Mouse (Mus musculus) stomach, embryonic 14.5 days (tissue): ENCODE measurements around the gene Tomm20. TPM values are rescaled to one million over a fixed set of nuclear protein-coding genes. Genes with fewer than 3 reads are reported as not detected.

Experiments
- ATAC-seq: fragments of 200-750 bp; cut with Nextera tagmentation; 2 replicates; pipeline ENCODE4 v1.8.0; 2017; ENCODE audit warnings: low read depth, moderate TSS enrichment; ENCODE audit not compliant: insufficient number of reproducible peaks, insufficient read depth, low FRiP score
- H3K27ac ChIP-seq: fragments of 300-500 bp; sonication (generic); 2 replicates; pipeline ENCODE4 v1.5.1; 2014; ENCODE audit warnings: mild to moderate bottlenecking, low read length, moderate library complexity, mixed read lengths
- H3K27me3 ChIP-seq: fragments of 300-500 bp; sonication (generic); 2 replicates; pipeline ENCODE4 v1.6.1; 2014; ENCODE audit warnings: low read length, control low read depth, mixed read lengths; ENCODE audit not compliant: control insufficient read depth, insufficient read depth
- H3K36me3 ChIP-seq: fragments of 300-500 bp; sonication (generic); 2 replicates; pipeline ENCODE4 v1.6.1; 2014; ENCODE audit warnings: mild to moderate bottlenecking, control low read depth, low read length, moderate library complexity, mixed read lengths; ENCODE audit not compliant: control insufficient read depth, insufficient read depth
- H3K4me1 ChIP-seq: fragments of 300-500 bp; sonication (generic); 2 replicates; pipeline ENCODE4 v1.6.1; 2014; ENCODE audit warnings: low read length, control low read depth, mixed read lengths; ENCODE audit not compliant: control insufficient read depth, insufficient read depth
- H3K4me2 ChIP-seq: fragments of 300-500 bp; sonication (generic); replicated peaks from 2 replicates; pipeline ENCODE4 v1.6.1; 2014; ENCODE audit warnings: low read depth, low read length, control low read depth
- H3K4me3 ChIP-seq: fragments of 300-500 bp; sonication (generic); 2 replicates; pipeline ENCODE4 v1.5.1; 2014; ENCODE audit warnings: low read depth, low read length, control low read depth
- H3K9ac ChIP-seq: fragments of 300-500 bp; sonication (generic); replicated peaks from 2 replicates; pipeline ENCODE4 v1.6.1; 2014; ENCODE audit warnings: low read depth, mild to moderate bottlenecking, control low read depth, low read length, moderate library complexity, mixed read lengths
- H3K9me3 ChIP-seq: fragments of 300-500 bp; sonication (generic); 2 replicates; pipeline ENCODE4 v1.6.1; 2016; ENCODE audit warnings: low read depth, low read length, control low read depth; ENCODE audit not compliant: control insufficient read depth
- WGBS: fragments of 180-500 bp; shearing (Covaris S2); extraction: QIAGEN DNeasy Blood & Tissue Kit; methylation state at CpG from one replicate; pipeline ENCODE4 v1.1.7; 2014; 5-methylcytosine and 5-hydroxymethylcytosine counted together
- polyA plus RNA-seq: library from polyadenylated mRNA; unstranded; fragments of >200 nt; fragmentation: Nextera tagmentation; extraction: Ambion mirVana; gene quantifications from 2 replicates; pipeline ENCODE4 v1.2.1, GENCODE M21; 2014

Gene Tomm20
- polyA plus RNA-seq, 1 experiment from 2014 or later, result 200 TPM

- Histone ChIP-seq H3K9me3 (no peaks in the 10 kb centered on the region), H3K27ac (no peak overlapping the region), H3K36me3 (peaks cover 57% of the 10 kb centered on the region), H3K27me3 (no peaks in the 10 kb centered on the region), H3K4me1 (no peaks in the 10 kb centered on the region), H3K4me2 (no peak overlapping the region), H3K4me3 (no peak overlapping the region), H3K9ac (no peak overlapping the region)
- ATAC-seq, result no peak
- WGBS, result 39% methylated on average over 2 of the region's 2 CpGs
Measured at GRCm38 (mm10) chr8:126931720-126932119, 13.9 kb downstream of the Tomm20 start.

GRCm38 (mm10) chr8:126929607-126930161 lies 16.0 kb downstream of the Tomm20 start:
- Histone ChIP-seq H3K4me3 (no peak overlapping the region), H3K4me2 (no peak overlapping the region), H3K4me1 (no peaks in the 10 kb centered on the region), H3K9ac (no peak overlapping the region), H3K27me3 (no peaks in the 10 kb centered on the region), H3K36me3 (peaks cover 40% of the 10 kb centered on the region), H3K9me3 (no peaks in the 10 kb centered on the region), H3K27ac (no peak overlapping the region)
- ATAC-seq, result no peak
- WGBS, result 72% methylated on average over 3 of the region's 3 CpGs

- WGBS, result 89% methylated on average over 10 of the region's 10 CpGs
- 0 out of 2 replicates have a peak, but pooled peaks have one; percentile 15 for ATAC-seq
- Histone ChIP-seq H3K4me3 (no peak overlapping the region), H3K27me3 (no peaks in the 10 kb centered on the region), H3K4me1 (no peaks in the 10 kb centered on the region), H3K9ac (no peak overlapping the region), H3K36me3 (peaks cover 36% of the 10 kb centered on the region), H3K4me2 (no peak overlapping the region), H3K27ac (no peak overlapping the region), H3K9me3 (no peaks in the 10 kb centered on the region)
Measured at GRCm38 (mm10) chr8:126928755-126929505, 16.7 kb downstream of the Tomm20 start.

GRCm38 (mm10) chr8:126928028-126928427 lies 17.6 kb downstream of the Tomm20 start:
- Histone ChIP-seq H3K4me1 (no peaks in the 10 kb centered on the region), H3K4me3 (no peak overlapping the region), H3K9ac (no peak overlapping the region), H3K4me2 (no peak overlapping the region), H3K27me3 (no peaks in the 10 kb centered on the region), H3K36me3 (peaks cover 27% of the 10 kb centered on the region; the same call in 1 of the 2 replicates), H3K9me3 (no peaks in the 10 kb centered on the region), H3K27ac (no peak overlapping the region)
- ATAC-seq, result no peak

- WGBS, result 47% methylated on average over 1 of the region's 1 CpGs
- no peak overlapping the region for H3K9ac ChIP-seq
- H3K27me3 ChIP-seq, result no peaks in the 10 kb centered on the region
- no peaks in the 10 kb centered on the region for H3K4me1 ChIP-seq
- ATAC-seq, result no peak
- no peaks in the 10 kb centered on the region for H3K9me3 ChIP-seq
- H3K4me3 ChIP-seq, result no peak overlapping the region
- H3K4me2 ChIP-seq, result no peak overlapping the region
- no peak overlapping the region for H3K27ac ChIP-seq
- peaks cover 19% of the 10 kb centered on the region; the same call in 1 of the 2 replicates for H3K36me3 ChIP-seq
Measured at GRCm38 (mm10) chr8:126927058-126927457, 18.6 kb downstream of the Tomm20 start.

- H3K4me2 ChIP-seq, result no peak overlapping the region
- H3K9me3 ChIP-seq, result no peaks in the 10 kb centered on the region
- WGBS, result 88% methylated on average over 7 of the region's 7 CpGs
- peak overlapping the region; percentile 35; the same call in 1 of the 2 replicates for H3K27ac ChIP-seq
- H3K9ac ChIP-seq, result no peak overlapping the region
- H3K36me3 ChIP-seq, result peaks cover 5% of the 10 kb centered on the region; the same call in 1 of the 2 replicates
- no peak for ATAC-seq
- H3K4me3 ChIP-seq, result no peak overlapping the region
- no peaks in the 10 kb centered on the region for H3K27me3 ChIP-seq
- 0 out of 2 replicates have a peak, but pooled peaks cover 3% of the 10 kb centered on the region for H3K4me1 ChIP-seq
Measured at GRCm38 (mm10) chr8:126922981-126923380, 22.7 kb downstream of the Tomm20 start.

- Histone ChIP-seq H3K4me1 (peaks cover 6% of the 10 kb centered on the region; the same call in 1 of the 2 replicates), H3K4me2 (no peak overlapping the region), H3K27me3 (no peaks in the 10 kb centered on the region), H3K36me3 (no peaks in the 10 kb centered on the region), H3K9ac (no peak overlapping the region), H3K9me3 (no peaks in the 10 kb centered on the region), H3K4me3 (no peak overlapping the region), H3K27ac (no peak overlapping the region)
- ATAC-seq, result no peak
- WGBS, result 93% methylated on average over 3 of the region's 3 CpGs
Measured at GRCm38 (mm10) chr8:126921432-126921831, 24.2 kb downstream of the Tomm20 start.

- peak; percentile 69 for ATAC-seq
- Histone ChIP-seq H3K27me3 (no peaks in the 10 kb centered on the region), H3K36me3 (no peaks in the 10 kb centered on the region), H3K9ac (no peak overlapping the region), H3K4me3 (no peak overlapping the region), H3K9me3 (no peaks in the 10 kb centered on the region), H3K4me1 (peaks cover 6% of the 10 kb centered on the region; the same call in 1 of the 2 replicates), H3K4me2 (no peak overlapping the region), H3K27ac (no peak overlapping the region)
- 14% methylated on average over 3 of the region's 3 CpGs for WGBS
Measured at GRCm38 (mm10) chr8:126920845-126921244, 24.8 kb downstream of the Tomm20 start.
